Mouse (Mus musculus) ovary, postnatal 10 days (tissue): ENCODE data around the gene Olfr620.

Source experiments
- DNase-seq: peaks from one replicate; pipeline ENCODE4 v3.0.0; 2022; ENCODE audit warnings: low spot score

Gene Olfr620

DNA sequence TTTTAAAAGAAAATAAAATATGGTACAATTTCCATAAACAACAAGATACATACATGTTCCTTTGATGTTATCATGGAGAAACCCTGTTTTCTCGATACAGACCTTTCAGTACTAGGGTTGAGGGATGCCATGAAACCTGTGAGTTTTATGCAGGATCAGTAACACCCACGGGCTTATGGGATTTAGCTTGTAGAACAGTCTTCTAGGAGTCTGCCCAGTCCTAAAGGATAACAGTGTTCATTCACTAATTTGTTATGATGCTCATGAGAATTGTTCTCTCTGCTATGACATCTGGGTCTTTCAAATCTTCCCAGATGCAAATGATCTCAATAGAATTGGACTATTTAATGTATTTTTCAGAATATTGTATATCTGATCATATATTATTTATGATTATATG lies at the start of gene Olfr620:
Gene Olfr620 (minus strand): TSS at position 101 of the 400 bp plus-strand sequence.
- no peak for DNase-seq

- DNase-seq, result no peak
These were observed 31.7 kb upstream of the Olfr620 start for GRCm38 (mm10) chr7:103644070-103644469.

- DNase-seq, result no peak
These were observed 30.3 kb upstream of the Olfr620 start, which contains the start of gene Olfr622 for GRCm38 (mm10) chr7:103642602-103643001. Gene Olfr622, minus strand, starts transcription at chr7:103642702.

GRCm38 (mm10) chr7:103636795-103637194 lies 24.5 kb upstream of the Olfr620 start:
- DNase-seq, result no peak

DNA sequence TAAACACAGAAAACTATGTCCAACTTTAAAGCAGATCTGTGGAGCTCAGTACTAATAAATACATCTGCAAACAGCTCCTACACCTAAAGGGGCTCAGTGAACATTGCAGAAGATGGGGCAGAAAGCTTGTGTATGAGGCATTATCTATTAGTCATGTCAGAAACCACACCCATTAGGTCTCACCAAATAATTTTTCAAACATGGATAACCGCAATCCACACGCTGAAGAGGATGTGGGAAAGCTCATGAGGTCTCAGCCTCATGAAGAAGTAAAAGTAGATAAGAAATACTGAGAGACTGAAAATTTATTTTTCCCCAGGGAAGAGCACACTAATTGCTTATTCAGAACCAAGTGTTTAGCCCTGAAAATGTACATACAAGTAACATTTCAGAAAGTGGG lies 4.9 kb downstream of the Olfr620 start:
- DNase-seq, result no peak

DNA sequence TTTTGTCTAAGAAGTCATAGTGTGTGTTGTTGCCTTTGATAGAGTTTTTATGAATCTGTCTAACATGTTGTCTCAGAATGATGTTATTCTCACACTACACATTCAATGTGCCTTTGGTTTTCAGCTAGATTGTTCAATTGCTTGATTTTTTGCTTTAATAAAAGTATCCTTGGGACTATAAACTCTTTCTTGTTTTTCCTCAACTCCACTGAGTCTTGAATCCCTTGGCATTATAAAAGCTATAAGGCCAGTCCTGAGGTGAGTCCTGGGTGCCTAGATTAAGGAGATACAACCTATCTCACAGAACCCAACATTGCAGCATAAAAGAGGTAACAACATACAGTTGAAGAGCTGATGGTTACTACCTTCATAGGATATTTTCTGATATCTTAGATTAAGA lies 12.1 kb downstream of the Olfr620 start, which contains the start of gene Olfr619:
Gene Olfr619 (plus strand): TSS at position 301 of the 400 bp plus-strand sequence.
- no peak for DNase-seq

- no peak for DNase-seq
These were observed 22.5 kb downstream of the Olfr620 start, which contains the start of gene Olfr618 for GRCm38 (mm10) chr7:103589803-103590202. Gene Olfr618, plus strand, starts transcription at chr7:103590103.

- DNase-seq, result no peak
These were observed 39.6 kb downstream of the Olfr620 start, which contains the start of gene Olfr617 for GRCm38 (mm10) chr7:103572761-103573160. Gene Olfr617, plus strand, starts transcription at chr7:103573061.

- DNase-seq, result no peak
These were observed 43.3 kb downstream of the Olfr620 start, which contains the start of gene Olfr616 for GRCm38 (mm10) chr7:103569043-103569442. Gene Olfr616, minus strand, starts transcription at chr7:103569143.

GRCm38 (mm10) chr7:103555779-103556178 lies 56.6 kb downstream of the Olfr620 start, which contains the start of gene Olfr615:
Gene Olfr615, plus strand, starts transcription at chr7:103556079.
- DNase-seq, result no peak
